27 mouse cellular contexts compared by ENCODE assay signal in genomic region chr10:119631966-119632365, GRCm38 (mm10).
"Had no signal": no experiment of that assay in that cellular context is flagged by ENCODE, and none has a peak within 500 bp of the region (broad histone marks: within the 10 kb centered on the region; RNA-seq: fewer than 3 reads in every experiment).

No protein-coding gene starts in this region.

- H3K27me3 ChIP-seq: heart, embryonic 12.5 days; hindbrain, embryonic 12.5 days; kidney, embryonic 15.5 days; liver, embryonic 13.5 days; liver, embryonic 15.5 days had no signal

- H3K9ac ChIP-seq: heart, embryonic 12.5 days; hindbrain, embryonic 12.5 days; hindbrain, embryonic 14.5 days; kidney, embryonic 15.5 days; limb, embryonic 13.5 days; liver, embryonic 13.5 days; liver, embryonic 15.5 days; liver, postnatal 0 days had no signal

- ATAC-seq: intestine, embryonic 16.5 days; liver, postnatal 0 days had no signal

- H3K4me3 ChIP-seq: gastrocnemius, adult 2 months; heart, embryonic 10.5 days; heart, embryonic 12.5 days; hindbrain, embryonic 10.5 days; hindbrain, embryonic 12.5 days; kidney, embryonic 15.5 days; limb, embryonic 13.5 days; liver, embryonic 13.5 days; liver, embryonic 15.5 days had no signal

- H3K27ac ChIP-seq: gastrocnemius, adult 2 months; heart, embryonic 10.5 days; hindbrain, embryonic 10.5 days; hindbrain, embryonic 12.5 days; hindbrain, embryonic 14.5 days; kidney, embryonic 15.5 days; kidney, postnatal 0 days; limb, embryonic 13.5 days; liver, embryonic 13.5 days; liver, embryonic 15.5 days had no signal

- H3K4me2 ChIP-seq: heart, embryonic 12.5 days; hindbrain, embryonic 12.5 days; hindbrain, embryonic 14.5 days; kidney, embryonic 15.5 days; limb, embryonic 13.5 days; liver, embryonic 11.5 days; liver, embryonic 13.5 days; liver, embryonic 15.5 days had no signal

- H3K4me1 ChIP-seq: hindbrain, embryonic 10.5 days; liver, embryonic 13.5 days; liver, embryonic 15.5 days had no signal

- H3K36me3 ChIP-seq: heart, embryonic 10.5 days; heart, embryonic 12.5 days; hindbrain, embryonic 10.5 days; hindbrain, embryonic 12.5 days; kidney, embryonic 15.5 days; limb, embryonic 13.5 days; liver, embryonic 13.5 days; liver, embryonic 15.5 days had no signal

- DNase-seq: gastrocnemius, adult 2 months; gastrocnemius, postnatal 10 days; gastrocnemius, postnatal 25 days; heart, adult 18-20 months; heart, postnatal 10 days; heart, postnatal 4 days; kidney, adult 11 months; kidney, adult 2 months; kidney, adult 9 months; kidney, postnatal 14 days; kidney, postnatal 36 days; layer of hippocampus, adult 9-11 months; layer of hippocampus, postnatal 36 days; liver; liver, embryonic 13.5 days; liver, postnatal 0 days had no signal

- H3K9me3 ChIP-seq: heart, embryonic 10.5 days; heart, embryonic 12.5 days; hindbrain, embryonic 10.5 days; hindbrain, embryonic 12.5 days; kidney, embryonic 15.5 days; limb, embryonic 13.5 days; liver, embryonic 13.5 days; liver, embryonic 15.5 days had no signal
